Mouse (Mus musculus): ENCODE results near the gene Hnrnpl. TPM values are rescaled to one million over a fixed set of nuclear protein-coding genes. Genes with fewer than 3 reads are reported as not detected.

Hnrnpl gene
- polyA plus RNA-seq, 1 experiment from 2014 or later = 254 TPM

DNA sequence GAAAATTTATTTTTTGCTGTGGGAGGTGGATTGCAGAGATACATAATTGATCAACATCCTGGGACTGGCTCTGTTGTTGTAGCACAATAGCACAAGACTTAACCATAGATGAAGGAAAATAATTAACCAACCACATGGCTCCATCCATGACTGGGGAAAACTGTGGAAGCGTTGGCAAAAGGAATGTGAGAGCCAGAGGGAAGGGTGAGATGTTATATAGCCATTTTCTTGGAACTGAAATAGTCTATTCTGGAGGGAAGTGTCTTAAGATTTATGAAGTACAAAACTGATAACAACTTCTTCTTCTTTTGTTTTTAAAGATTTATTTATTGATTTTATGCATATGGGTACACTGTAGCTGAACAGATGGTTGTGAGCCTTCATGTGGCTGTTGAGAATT, 38.9 kb downstream of the Hnrnpl start:
- Histone ChIP-seq H3K4me3 (ENCODE audit: low read depth, low read length) (no peak overlapping the region), H3K27me3 (ENCODE audit: insufficient read depth, low read length) (no peaks in the 10 kb centered on the region), H3K4me2 (no peak overlapping the region), H3K27ac (ENCODE audit: low read depth) (no peak overlapping the region), H3K36me3 (ENCODE audit: insufficient read depth) (no peaks in the 10 kb centered on the region), H3K4me1 (ENCODE audit: insufficient read depth) (no peaks in the 10 kb centered on the region), H3K9ac (no peak overlapping the region), H3K9me3 (ENCODE audit: low read depth, low read length) (0 out of 2 replicates have a peak, but pooled peaks cover 2% of the 10 kb centered on the region)
- ATAC-seq (ENCODE audit: insufficient read depth) = peak; percentile 70
- peak; percentile 65 for DNase-seq
- WGBS = 27% methylated on average over 1 of the region's 1 CpGs
- TF ChIP-seq CTCF (IDR thresholded peaks at IDR 0.05; ENCODE audit: low read depth) = no peak

DNA sequence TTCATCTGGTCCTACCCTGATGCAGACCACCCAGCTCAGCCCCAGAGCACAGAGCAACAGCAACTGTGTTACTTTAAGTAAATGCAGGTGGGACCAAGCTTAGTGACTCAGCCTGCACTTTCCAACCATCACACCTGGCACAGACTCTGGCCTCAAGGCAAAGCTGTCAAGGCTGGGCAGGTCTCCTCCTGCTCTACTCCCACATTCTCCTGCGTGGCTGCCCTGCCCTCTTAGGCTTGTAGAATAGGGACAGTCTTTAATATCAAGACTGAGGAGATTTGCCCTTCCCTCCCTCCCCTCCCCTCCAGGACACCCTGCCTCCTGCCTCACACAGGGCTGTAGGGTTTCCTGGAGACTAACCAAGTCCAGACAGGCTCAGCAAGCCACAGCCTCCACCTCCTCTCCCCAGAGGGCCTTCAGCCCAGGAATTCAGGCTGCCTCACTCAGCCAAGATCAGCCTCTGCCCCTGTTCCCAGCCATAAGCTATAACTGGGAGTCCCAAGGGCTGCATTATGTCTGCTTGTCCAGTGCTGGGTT, 41.4 kb downstream of the Hnrnpl start:
- no peaks in the 10 kb centered on the region for H3K4me1 ChIP-seq (ENCODE audit: insufficient read depth)
- no peak overlapping the region for H3K4me2 ChIP-seq
- no peaks in the 10 kb centered on the region for H3K36me3 ChIP-seq (ENCODE audit: insufficient read depth)
- H3K9me3 ChIP-seq (ENCODE audit: low read depth, low read length) = 0 out of 2 replicates have a peak, but pooled peaks cover 2% of the 10 kb centered on the region
- no peak for TF ChIP-seq CTCF (IDR thresholded peaks at IDR 0.05; ENCODE audit: low read depth)
- H3K9ac ChIP-seq = no peak overlapping the region
- ATAC-seq (ENCODE audit: insufficient read depth) (peak; percentile 56; the same call in 1 of the 2 replicates), DNase-seq (peak; percentile 11)
- 62% methylated on average over 1 of the region's 1 CpGs for WGBS
- H3K4me3 ChIP-seq (ENCODE audit: low read depth, low read length) = no peak overlapping the region
- no peaks in the 10 kb centered on the region for H3K27me3 ChIP-seq (ENCODE audit: insufficient read depth, low read length)
- no peak overlapping the region for H3K27ac ChIP-seq (ENCODE audit: low read depth)

DNA sequence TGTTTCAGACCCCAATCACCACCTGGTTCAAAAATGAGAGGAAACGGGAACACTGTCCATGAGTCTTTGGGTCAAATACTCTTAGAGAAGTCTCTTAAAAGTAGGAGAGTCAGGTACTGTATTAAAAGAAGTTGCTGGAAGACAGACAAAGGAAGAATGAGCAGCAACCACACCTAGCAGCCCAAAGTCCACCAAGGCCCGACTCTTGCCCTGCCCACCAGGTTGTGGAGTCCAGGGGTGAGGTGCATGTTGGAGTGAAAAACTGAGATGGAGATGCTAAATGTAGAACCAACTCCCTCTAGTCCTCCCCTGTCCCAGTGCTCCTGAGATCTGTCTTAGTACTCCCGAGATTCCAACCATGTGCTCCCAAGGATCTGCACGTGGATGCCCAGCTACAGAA, 42.3 kb downstream of the Hnrnpl start:
- no peak for DNase-seq

DNA sequence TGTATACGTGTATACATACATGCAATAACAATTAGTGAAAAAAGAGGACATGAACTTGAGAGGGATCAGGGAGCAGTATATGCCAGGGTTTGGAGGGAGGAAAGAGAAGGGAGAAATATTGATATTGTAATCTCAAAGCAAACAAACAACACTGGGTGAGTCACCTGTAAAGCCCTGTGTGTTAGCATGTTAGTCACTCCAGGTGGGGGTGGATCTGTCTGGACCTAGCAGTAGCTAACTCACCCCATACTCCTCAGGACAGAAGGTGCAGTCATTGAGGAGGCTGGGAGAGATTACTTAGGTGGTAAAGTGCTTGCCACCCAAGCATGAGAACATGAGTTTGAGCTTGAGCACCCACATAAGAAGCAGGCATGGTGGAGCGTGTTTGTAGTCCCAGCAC, 51.6 kb downstream of the Hnrnpl start:
- Histone ChIP-seq H3K9ac (no peak overlapping the region), H3K4me2 (no peak overlapping the region), H3K27ac (ENCODE audit: low read depth) (no peak overlapping the region), H3K4me3 (ENCODE audit: low read depth, low read length) (no peak overlapping the region), H3K9me3 (ENCODE audit: low read depth, low read length) (0 out of 2 replicates have a peak, but pooled peaks cover 6% of the 10 kb centered on the region), H3K4me1 (ENCODE audit: insufficient read depth) (peaks cover 8% of the 10 kb centered on the region; the same call in 1 of the 2 replicates), H3K27me3 (ENCODE audit: insufficient read depth, low read length) (no peaks in the 10 kb centered on the region), H3K36me3 (ENCODE audit: insufficient read depth) (no peaks in the 10 kb centered on the region)
- DNase-seq (no peak), ATAC-seq (ENCODE audit: insufficient read depth) (no peak)
- 75% methylated on average over 2 of the region's 2 CpGs for WGBS
- TF ChIP-seq CTCF (IDR thresholded peaks at IDR 0.05; ENCODE audit: low read depth) = no peak

More for the DNA sequence above, 42.3 kb downstream of the Hnrnpl start:
- 72% methylated on average over 4 of the region's 4 CpGs for WGBS
- Histone ChIP-seq H3K27me3 (ENCODE audit: insufficient read depth, low read length) (no peaks in the 10 kb centered on the region), H3K4me1 (ENCODE audit: insufficient read depth) (no peaks in the 10 kb centered on the region), H3K9ac (no peak overlapping the region), H3K4me3 (ENCODE audit: low read depth, low read length) (no peak overlapping the region), H3K36me3 (ENCODE audit: insufficient read depth) (no peaks in the 10 kb centered on the region), H3K9me3 (ENCODE audit: low read depth, low read length) (0 out of 2 replicates have a peak, but pooled peaks cover 2% of the 10 kb centered on the region), H3K27ac (ENCODE audit: low read depth) (no peak overlapping the region), H3K4me2 (no peak overlapping the region)
- ATAC-seq (ENCODE audit: insufficient read depth) = no peak
- TF ChIP-seq CTCF (IDR thresholded peaks at IDR 0.05; ENCODE audit: low read depth) = no peak

DNA sequence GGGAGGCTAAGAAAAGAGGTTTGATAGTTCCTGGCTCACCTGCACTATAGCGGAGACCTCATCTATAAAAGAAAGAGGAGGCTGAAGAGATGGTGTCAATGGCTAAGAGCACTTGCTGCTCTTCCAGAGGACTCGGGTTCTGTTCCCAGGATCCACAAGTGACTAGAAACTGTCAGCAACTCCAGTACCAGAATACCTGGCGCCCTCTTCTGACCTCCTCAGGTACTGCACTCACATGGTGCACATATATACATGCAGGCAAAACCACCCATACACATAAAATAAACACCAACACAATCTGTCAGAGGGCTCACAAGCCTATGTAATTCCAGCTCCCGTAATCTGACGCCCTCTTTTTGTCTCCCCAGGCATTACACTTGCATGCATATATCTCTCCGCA, 52.6 kb downstream of the Hnrnpl start:
- TF ChIP-seq CTCF (IDR thresholded peaks at IDR 0.05; ENCODE audit: low read depth) = peak; percentile 34
- Histone ChIP-seq H3K4me2 (no peak overlapping the region), H3K27me3 (ENCODE audit: insufficient read depth, low read length) (no peaks in the 10 kb centered on the region), H3K4me1 (ENCODE audit: insufficient read depth) (peaks cover 8% of the 10 kb centered on the region; the same call in 1 of the 2 replicates), H3K36me3 (ENCODE audit: insufficient read depth) (no peaks in the 10 kb centered on the region), H3K9ac (no peak overlapping the region), H3K27ac (ENCODE audit: low read depth) (no peak overlapping the region), H3K9me3 (ENCODE audit: low read depth, low read length) (0 out of 2 replicates have a peak, but pooled peaks cover 6% of the 10 kb centered on the region), H3K4me3 (ENCODE audit: low read depth, low read length) (no peak overlapping the region)
- DNase-seq = no peak
- 87% methylated on average over 6 of the region's 6 CpGs for WGBS
- no peak for ATAC-seq (ENCODE audit: insufficient read depth)

DNA sequence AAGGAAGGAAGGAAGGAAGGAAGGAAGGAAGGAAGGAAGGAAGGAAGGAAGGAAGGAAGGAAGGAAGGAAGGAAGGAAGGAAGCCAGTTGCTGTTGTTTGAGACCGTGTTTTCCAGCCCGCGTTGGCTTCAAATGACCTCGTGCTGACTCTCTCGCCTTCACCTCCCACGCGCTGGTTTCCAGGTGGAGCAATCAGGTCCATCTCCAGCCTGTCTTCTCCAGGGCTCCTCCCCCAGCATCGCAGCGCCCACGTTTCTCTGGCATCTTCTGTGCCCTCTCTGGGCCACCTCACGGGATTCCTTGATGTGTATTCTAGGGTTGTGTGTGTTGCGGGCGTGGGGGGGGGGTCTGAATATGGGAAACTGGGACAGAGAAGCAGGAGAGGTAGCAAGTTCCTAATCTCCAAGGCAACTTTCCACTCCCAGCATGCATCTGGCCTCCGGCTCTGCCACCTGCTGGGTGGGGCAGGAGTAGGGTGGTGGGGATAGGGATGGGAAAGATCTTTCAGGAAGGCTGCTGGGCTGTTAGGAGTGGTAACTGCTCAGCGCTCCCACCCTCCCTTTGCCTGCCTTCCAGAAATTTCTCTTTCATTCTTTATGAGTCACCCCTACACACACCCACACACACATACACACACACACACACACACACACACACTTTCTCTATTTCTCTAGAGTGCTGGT, 54.6 kb downstream of the Hnrnpl start:
- no peak for TF ChIP-seq CTCF (IDR thresholded peaks at IDR 0.05; ENCODE audit: low read depth)
- 75% methylated on average over 15 of the region's 15 CpGs for WGBS
- H3K4me3 ChIP-seq (ENCODE audit: low read depth, low read length) = no peak overlapping the region
- H3K4me1 ChIP-seq (ENCODE audit: insufficient read depth) = peaks cover 8% of the 10 kb centered on the region; the same call in 1 of the 2 replicates
- ATAC-seq (ENCODE audit: insufficient read depth) = no peak
- H3K9me3 ChIP-seq (ENCODE audit: low read depth, low read length) = 0 out of 2 replicates have a peak, but pooled peaks cover 6% of the 10 kb centered on the region
- no peak for DNase-seq
- H3K9ac ChIP-seq = no peak overlapping the region
- no peak overlapping the region for H3K4me2 ChIP-seq
- H3K27ac ChIP-seq (ENCODE audit: low read depth) = no peak overlapping the region
- no peaks in the 10 kb centered on the region for H3K36me3 ChIP-seq (ENCODE audit: insufficient read depth)
- no peaks in the 10 kb centered on the region for H3K27me3 ChIP-seq (ENCODE audit: insufficient read depth, low read length)

DNA sequence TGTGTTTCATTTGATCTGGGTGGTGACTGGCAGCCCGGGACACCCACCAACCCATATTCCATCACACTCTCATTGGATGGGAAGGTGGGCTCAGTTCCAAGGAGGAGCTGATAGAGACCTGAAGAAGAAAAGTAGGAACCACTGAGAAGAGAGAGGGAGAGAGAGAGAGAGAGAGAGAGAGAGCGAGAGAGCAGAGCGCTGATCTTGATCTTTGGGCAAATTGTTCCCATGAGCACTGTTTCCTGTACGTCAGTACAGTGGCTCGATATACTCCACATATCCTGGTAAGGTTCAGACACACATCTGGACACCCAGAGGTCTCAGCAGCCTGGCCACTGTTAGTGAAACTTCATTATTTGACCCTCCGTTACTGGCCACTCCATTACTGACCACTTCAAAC, 55.2 kb downstream of the Hnrnpl start, which contains the start of gene Lgals7:
TSS of gene Lgals7 (plus strand) at position 314 of the 400 bp plus-strand sequence.
- ATAC-seq (ENCODE audit: insufficient read depth) (no peak), DNase-seq (no peak)
- 0 out of 2 replicates have a peak, but pooled peaks cover 6% of the 10 kb centered on the region for H3K9me3 ChIP-seq (ENCODE audit: low read depth, low read length)
- no peak for TF ChIP-seq CTCF (IDR thresholded peaks at IDR 0.05; ENCODE audit: low read depth)
- peaks cover 8% of the 10 kb centered on the region; the same call in 1 of the 2 replicates for H3K4me1 ChIP-seq (ENCODE audit: insufficient read depth)
- 0 out of 2 replicates have a peak within 1 kb of the TSS, but pooled peaks have one; percentile 18 for H3K27ac ChIP-seq (ENCODE audit: low read depth)
- no peak within 1 kb of the TSS for H3K9ac ChIP-seq
- peak within 1 kb of the TSS; percentile 35 for H3K4me2 ChIP-seq
- WGBS = 71% methylated on average over 6 of the region's 6 CpGs
- no peaks in the 10 kb centered on the region for H3K36me3 ChIP-seq (ENCODE audit: insufficient read depth)
- no peaks in the 10 kb centered on the region for H3K27me3 ChIP-seq (ENCODE audit: insufficient read depth, low read length)
- H3K4me3 ChIP-seq (ENCODE audit: low read depth, low read length) = no peak within 1 kb of the TSS
